Mouse (Mus musculus): ENCODE measurements around the gene Gm17655.
A peak's percentile ranks its signal among the peaks of the same experiment; 100 is the strongest.
"Not testable (repeated sequence)": the region's sequence is repeated elsewhere in the genome, so short reads cannot be mapped to it uniquely, and the experiment has no call there.

Gene Gm17655

DNA sequence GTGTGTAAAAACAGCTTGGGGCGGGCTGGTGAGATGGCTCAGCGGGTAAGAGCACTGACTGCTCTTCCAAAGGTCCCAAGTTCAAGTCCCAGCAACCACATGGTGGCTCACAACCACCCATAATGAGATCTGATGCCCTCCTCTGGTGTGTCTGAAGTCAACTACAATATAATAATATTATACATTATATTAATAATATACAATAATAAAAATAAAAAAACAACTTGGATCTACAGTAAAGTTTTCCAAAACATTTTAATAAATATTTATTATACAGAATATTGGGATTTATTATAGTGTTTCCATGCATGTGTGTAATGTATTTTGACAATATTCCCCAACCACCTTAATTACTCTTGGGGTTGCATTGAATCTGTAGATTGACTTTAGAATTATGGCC, at the start of gene Gm17655:
Gene Gm17655, minus strand, starts transcription at position 101 of the 400 bp plus-strand sequence.
- not testable (repeated sequence) for DNase-seq

DNA sequence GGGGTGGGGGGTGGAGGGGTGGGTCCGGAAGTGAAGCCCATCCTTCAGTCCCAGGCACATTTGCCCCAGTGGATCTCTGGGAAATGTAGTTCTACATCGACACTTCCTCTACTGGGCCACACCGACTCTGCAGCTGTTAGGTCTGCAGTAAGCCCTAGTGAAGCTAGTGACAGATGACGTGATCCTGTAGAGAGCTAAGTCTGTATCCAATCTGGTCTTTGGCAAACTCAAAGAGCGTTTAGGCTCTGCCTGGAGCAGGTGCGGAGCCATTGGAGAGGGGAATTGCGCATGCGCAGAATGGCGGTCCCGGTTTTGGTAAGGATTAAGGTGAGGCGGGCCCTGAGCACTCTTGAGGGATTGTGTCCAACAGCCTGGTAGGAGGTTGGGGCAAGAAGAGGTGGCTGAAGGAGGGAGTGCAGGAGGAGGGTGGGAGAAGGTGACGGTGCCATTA, 37.7 kb upstream of the Gm17655 start, which contains the start of gene Zfp605:
Gene Zfp605, plus strand, starts transcription at position 102 of the 451 bp plus-strand sequence.
- peak; percentile 95 for DNase-seq

DNA sequence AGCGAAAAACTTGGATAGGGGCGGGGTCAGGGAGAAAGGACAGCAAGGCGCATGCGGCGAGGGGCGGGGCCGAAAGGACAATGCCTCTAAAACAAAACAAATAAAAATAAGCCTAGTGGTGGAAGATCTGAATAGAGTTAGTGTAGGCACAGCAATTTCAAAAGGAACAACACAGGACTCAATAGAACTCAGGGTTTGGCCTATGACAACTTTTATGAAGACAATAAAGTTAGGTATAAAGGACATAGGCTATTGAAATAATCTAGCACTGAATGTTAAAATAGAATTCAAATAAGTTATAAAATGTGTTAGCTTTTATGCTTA, 36.0 kb upstream of the Gm17655 start:
- no peak for DNase-seq

DNA sequence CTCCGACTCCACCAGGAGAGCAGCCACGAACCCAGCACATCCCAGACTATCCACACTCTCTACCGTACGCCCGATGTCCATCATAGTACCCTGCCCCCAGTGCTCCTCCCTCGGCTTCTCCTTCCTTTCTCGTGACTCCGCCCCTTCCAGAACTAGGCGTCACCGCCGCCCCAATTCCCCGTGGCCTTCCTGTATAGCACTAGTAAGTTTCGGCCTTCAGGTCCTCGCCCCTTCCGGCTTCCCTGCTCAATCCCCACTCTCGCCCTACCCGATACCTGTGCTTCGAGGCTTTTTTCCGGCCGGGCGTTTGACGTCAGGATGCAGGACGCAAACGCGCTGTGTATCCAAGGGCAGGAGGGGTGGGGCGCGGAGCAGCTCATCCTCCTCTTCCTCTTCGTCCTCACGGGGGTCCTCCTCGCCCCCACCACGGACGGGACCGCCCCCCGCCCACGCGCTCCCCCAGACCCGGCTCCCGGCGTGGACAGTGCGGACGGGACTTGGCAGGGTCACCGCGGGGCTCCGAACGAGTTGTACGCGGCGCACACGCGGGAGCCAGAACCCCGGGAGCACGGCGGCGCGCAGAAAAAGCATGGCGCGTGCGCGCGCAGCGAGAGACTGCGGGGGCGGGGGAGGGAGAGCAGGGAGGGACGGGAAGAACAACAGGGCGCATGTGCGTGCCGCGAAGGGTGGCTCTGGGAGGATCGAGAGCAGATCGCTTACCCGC, 35.4 kb upstream of the Gm17655 start, which contains the start of gene Gtpbp6:
Gene Gtpbp6, minus strand, starts transcription at position 617 of the 724 bp plus-strand sequence.
- peak; percentile 92 for DNase-seq

DNA sequence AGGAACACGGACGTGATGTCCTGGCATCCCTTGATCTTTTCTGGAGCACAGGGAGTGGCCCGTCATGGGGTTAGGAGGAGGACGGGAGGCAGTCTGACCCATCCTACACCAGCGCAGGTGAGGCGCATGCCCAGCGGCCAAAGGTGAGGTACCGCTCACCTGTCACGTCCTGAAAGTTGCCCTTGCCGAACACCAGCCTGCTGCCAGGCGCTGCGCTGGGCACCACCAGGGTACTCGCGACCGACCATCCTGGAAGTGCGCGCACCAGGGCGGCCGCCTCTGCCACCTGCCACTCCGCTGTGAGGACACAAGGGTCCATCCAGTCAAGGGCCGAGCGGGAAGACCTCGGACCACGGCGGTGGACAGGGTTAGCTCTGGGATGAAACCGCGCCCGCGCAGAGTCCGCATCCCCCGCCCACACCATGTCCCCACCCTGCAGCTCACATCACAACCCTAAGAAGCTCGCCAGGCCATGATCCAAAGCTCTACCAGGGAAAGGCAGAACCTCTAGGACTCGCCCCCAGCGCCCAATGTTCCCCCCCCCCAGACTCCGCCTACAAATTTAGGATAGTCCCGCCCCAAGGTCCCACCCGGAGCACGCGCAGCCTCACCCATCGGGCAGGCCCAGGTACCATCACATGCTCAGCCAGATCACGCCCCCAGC, 34.7 kb upstream of the Gm17655 start:
- DNase-seq, result peak; percentile 59

DNA sequence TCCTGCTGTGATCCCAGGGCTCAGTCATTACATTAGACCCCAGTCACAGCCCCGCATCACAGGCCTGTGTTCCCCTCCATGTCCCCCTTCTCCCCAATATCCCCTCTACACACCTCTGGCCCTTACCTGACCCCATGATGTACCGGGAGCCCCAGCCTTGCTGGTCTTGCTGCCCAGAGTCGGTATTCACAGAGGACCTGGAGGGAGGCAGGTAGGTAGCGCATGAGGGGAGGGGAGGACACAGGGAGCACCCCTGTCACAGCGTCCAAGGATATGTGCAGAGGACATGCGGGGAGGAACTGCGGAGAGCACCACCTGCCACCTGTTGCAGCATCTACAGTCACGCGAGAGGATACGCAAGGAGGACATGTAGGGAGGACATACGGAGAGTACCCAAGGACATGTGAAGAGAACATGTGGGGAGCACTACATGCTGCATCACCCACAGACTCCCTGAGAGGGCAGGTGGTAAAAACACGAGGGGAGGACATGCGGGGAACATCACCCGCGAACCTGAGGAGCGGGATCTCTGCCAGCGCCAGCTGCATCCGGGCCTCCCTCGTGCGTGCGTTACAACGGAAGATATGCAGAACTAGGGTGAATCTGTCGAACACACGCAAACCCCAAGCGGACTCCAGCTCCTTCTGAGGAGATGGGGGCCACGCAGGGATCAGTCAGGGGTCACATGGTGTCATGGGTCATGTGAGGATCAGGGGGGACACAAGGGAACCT, 34.0 kb upstream of the Gm17655 start:
- DNase-seq, result peak; percentile 26

DNA sequence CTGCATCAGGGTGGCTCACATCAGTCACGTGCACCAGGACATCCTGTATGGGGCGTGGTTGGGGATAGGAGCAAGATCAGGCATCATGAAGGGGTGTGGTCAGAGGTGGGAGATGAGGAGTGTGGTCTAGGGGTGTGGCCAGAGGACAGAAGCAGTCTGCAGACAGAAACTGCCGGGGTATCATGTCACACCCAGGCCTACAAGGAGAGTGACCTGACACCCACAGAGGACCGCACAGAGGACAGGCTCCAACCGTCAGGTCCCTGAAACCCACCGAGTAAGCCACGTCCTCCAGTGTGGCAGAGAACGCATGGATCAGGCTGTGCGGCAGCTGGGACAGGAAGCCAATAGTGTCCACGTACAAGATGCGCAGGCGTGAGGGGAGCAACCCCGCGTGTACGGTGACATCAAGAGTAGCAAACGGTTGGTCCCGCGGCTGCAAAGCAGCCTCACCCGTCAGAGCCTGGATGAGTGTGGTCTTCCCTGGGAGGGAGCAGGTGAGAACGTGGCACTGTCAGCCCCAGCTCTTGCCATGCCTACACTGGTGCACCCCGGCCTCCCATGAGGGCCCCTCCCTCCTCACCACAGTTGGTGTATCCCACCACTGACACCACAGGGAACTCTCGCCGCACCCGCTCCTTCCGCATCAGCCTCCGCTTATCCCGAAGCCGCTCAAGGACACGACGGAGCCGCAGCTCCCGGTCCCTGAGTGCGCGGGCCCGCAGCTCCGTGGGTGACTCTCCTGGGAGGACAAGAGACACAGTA, 32.5 kb upstream of the Gm17655 start:
- DNase-seq, result peak; percentile 33

DNA sequence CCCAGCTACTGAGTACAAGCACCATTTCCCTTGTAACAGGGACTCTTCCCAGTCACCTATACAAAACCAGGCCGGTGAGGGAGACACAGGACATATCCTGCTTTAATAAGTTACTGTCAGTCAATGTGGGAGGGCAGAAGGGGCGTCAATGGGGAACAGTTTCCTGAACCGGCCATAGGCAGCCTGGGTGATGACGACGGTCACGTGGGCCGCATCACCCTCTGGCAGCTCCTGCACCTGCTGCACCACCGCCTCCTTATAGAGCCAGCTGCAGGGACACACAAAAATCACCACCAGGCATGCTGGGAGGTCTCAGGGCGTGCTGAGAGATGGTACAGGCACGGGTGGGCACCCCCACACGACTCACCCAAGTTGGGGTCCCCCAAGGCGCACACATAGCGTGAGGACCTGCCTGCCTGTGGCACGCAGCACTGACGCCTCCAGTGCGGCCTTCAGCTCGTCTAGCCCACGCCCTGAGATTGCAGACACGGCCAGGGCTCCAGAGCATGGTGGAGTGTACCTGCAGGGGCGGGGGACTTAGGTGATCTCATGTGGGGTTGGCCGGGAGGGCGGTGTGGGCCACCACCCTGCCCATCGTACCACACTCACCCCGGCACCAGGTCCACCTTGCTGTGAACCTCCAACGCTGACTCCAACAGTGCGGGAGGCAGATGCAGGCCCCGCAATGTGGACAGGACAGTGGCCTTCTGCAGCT, 31.7 kb upstream of the Gm17655 start:
- no peak for DNase-seq

DNA sequence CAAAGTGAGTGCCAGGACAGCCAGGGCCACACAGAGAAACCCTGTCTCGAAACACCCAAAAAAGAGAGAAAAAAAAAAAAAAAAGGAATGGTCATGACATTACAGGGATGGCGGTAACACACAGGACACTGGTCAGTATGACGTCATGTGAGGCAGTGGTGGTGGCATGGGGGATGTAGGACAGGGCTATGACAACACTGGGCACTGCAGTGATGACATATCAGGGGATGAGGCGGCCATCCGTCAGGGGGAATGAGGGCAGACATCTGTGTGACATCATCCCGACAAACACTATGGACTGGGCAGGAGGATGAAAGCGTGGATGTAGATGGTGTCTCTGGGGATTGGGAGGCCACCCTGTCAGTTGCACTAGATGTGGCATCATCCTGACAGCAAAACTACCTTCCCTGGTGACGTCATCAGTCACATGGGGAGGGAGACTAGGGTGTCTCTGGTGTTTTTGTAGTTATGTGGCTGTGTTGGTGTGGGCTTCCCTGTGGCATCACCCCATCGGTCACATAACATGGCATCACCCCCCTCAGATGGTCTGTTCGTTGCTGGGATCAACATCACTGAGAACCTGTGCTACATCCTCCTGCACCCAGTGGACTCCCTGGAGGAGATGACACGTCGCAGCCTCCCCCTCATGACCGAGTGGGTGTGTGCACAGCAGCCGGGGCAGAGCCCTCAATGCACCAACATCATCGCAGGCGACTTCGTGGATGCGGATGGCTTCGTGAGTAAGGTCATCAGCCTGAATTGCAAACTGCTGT, 30.7 kb upstream of the Gm17655 start:
- no peak for DNase-seq

DNA sequence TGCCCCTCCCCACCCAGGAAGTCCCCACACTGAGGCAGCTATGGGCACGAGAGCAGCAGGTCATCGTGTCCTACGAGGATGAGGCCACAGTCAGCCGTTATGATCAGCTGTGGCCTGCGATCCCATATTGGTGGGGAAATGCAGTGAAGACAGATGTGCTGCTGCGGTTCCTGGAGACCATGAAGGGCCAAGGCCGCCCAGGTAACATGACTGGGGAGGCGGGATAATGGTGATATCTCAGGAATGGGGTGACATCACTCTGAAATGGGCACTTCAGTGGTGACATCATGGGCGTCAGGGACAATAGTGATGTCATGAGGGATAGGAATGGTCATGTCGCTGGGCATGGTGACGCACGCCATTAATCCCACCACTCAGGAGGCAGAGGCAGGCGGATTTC, 30.1 kb upstream of the Gm17655 start:
- DNase-seq, result no peak

DNA sequence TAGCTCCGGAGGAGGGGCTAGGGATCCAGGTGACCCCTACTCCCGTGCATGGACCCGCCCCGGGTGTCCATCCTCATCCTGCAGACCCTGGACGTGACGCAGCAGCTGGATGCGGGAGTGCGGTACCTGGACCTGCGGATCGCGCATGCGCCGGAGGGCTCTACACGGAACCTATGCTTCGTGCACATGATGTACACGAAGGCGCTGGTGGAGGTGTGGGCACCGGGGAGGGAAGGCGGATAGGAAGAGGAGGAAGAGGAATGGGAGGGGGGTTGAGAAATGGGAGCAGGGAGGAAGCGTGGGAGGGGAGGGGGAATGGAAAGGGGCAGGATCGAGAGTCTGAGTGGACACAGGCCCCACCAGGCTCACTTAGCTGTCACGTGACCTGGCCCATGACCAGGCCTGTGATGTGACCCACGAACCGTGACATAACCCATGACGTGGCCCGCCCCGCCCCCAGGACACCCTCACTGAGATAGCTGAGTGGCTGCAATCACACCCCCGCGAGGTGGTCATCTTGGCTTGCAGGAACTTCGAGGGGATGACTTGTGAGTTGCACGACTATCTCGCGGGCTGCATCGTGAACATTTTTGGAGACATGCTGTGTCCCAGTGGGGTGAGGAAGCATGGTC, 29.5 kb upstream of the Gm17655 start:
- peak; percentile 66 for DNase-seq

DNA sequence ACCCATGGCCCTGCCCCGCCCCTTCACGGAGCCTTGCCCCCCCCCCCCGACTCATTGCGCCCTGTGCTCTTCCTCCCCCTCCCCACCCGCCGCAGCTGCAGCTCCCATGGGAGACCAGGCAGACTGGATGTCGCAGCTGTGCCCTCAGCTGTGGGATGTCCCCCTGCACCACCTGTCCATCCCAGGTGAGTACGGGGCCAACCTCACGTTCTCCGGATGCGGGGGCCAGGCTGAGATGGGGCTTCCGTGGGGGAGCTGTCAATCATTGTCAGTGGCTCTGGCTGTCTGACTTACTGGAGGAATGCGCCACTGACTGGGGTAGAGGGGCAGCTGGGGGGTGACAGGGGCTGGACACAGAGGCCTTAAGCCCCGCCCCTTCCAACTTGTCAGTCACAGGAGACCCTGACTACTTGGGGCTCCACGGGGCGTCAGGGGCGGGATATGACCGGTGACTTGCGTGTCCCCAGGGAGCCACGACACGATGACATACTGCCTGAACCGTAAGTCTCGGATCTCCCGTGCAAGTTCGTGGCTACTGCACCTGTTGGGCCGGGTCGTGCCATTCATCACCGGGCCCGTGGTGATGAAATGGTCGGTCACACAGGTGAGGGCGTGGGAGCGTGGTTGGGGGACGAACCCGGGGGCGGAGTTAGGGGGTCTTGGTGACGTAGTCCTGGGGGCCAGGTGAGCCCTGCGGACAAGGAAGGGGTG, 28.8 kb upstream of the Gm17655 start:
- peak; percentile 45 for DNase-seq

DNA sequence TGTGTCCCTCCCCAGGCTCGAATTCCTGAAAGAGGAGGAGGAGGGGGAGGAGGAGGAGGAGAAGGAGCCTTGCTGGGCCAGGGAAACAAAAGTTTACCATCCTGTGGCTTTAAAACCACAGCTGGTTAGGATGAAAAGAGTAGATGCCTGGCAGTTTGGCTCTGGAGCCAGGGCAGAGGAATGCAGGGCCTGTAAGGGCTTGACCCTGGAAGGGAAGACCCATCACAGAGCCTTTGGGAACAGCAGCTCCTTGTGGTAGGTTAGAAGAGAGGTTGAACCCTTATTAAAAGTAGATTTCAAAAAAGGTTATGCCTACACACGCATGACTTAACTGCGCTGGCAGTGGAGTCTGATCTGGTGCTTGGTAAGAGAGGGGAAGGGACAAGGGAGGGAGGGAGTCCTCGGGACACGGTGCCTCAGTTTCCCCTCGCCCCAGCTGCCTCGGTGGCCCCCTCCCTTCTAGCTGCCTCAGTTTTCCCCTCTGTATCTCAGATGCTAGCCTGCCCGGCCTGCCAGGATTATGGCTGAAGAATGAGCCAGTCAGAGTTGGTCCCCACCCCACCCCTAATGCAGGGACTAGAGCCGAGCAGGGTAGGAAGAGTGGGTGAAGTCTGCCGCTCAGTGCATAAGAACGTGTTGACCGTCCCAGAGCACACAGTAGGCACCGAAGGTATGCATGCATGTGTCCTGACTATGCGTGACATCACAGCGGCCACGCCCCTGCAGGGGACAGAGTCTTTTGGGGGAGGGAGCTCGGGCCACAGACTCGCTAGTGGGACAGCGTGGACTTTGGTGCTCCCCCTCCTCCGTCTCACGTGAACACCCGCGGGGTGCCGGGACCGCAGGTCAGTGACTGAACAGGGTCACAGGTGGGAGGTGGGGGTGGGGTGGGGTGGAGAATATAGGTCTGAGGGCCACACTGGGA, 27.6 kb upstream of the Gm17655 start, which contains the start of gene Plcxd1:
Gene Plcxd1, plus strand, starts transcription at position 314 of the 925 bp plus-strand sequence.
- peak; percentile 26 for DNase-seq

DNA sequence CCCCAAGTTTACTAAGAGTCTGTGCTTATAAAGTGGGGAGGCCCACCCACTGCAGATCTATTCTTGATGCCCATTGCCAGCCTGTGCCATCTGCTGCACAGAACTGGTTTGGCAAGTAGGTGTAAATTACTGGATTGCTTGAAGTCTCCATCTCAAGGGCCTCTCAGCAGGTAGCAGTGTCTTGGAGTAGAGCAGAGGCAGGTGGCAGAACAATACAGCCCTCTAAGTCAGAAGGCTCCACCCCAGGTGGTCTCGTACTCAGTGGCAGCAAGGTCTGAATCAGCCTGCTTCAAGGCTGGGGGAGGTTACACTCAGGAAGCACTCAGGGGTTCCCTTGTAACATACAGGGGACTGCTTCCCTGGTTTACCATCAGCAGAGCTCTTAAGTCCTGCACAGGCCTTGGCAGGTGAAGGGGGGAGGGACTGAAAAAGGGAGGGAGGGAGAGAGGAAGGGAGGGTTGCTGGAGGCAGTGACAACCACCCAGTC, 26.7 kb upstream of the Gm17655 start:
- DNase-seq, result no peak

DNA sequence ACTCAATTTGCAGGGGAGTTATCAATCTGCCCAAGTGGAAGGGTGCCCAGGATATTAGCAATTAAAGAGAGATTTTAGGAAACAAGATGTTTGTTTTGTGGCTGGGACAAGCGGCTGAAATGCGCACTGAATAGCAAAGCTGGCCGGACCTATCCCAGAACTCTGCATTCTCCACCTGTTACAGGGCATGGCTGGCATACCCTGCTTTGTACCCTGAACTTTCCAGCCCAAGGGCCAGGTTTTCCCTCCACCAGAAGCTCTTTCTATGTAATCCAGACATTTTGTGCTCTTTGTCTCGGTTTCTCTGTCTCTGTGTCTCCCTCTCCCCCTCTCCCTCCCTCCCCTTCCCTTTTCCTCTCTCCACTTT, 22.5 kb upstream of the Gm17655 start:
- DNase-seq, result no peak

DNA sequence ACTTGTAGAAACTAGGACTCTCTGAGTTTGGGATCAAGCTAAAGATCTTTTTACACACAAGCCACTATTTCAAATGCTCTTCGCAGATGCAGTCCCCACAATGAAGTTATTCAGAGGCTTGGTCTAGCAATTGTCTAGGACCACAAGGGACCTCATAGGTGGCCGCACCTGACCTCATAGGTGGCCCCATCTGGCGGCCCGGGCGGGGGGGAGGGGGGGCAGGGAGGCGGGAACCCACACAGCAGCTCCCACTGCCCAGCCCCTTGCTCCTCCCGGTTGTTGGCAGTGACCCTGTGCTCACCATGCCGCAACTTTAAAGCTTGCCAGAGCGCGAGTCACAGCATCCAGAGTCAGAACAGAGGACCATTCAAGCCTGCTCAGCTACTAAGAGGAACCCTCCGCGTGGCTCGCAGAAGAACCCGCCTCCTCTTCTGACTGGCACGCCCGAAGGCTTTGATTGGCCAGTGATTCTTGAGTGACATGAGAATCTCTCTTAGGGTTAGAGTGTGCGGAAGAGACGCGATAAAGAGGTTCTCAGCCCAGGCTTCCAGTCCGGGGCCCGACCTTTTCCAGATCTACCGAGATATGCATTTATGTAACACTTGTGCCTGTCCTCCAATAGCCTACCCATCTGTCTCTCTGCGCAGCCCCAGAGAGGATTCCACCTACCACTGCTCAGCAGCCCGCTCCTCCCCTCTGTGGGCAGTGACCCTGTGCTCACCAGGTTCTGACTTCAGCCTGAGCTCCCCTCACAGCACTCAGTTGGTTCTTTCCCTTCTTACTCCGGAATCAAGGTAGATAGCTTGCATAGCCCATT, 21.9 kb upstream of the Gm17655 start, which contains the start of gene Gm35315:
Gene Gm35315, minus strand, starts transcription at position 391 of the 817 bp plus-strand sequence.
- peak; percentile 88 for DNase-seq

DNA sequence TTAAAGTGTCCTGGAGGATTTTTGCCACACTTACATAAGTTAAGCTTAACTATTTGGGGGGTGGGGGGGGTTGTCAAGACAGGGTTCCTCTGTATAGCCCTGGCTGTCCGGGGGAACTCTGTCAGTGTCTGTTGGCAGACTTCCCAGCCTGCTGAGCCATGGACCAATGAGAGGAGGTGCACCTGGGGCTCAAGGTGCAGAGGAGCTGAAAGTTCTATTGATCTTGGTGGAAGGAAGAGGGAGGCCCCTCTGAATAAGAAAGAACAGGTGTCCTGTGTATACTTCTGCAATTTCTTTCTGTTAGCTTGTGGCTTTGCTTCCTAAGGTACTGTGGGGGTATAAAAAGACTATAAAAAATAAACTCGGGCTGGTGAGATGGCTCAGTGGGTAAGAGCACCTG, 19.2 kb upstream of the Gm17655 start:
- DNase-seq, result no peak

All from cerebellum, adult 8-10 months (tissue).